Mouse (Mus musculus): Measurements from ENCODE around the gene Ptger1. TPM values are rescaled to one million over a fixed set of nuclear protein-coding genes. Genes with fewer than 3 reads are reported as not detected.

Gene Ptger1
- total and polyA plus RNA-seq, 3 experiments: 3.3 to 7.6 TPM; not detected in 1

DNA sequence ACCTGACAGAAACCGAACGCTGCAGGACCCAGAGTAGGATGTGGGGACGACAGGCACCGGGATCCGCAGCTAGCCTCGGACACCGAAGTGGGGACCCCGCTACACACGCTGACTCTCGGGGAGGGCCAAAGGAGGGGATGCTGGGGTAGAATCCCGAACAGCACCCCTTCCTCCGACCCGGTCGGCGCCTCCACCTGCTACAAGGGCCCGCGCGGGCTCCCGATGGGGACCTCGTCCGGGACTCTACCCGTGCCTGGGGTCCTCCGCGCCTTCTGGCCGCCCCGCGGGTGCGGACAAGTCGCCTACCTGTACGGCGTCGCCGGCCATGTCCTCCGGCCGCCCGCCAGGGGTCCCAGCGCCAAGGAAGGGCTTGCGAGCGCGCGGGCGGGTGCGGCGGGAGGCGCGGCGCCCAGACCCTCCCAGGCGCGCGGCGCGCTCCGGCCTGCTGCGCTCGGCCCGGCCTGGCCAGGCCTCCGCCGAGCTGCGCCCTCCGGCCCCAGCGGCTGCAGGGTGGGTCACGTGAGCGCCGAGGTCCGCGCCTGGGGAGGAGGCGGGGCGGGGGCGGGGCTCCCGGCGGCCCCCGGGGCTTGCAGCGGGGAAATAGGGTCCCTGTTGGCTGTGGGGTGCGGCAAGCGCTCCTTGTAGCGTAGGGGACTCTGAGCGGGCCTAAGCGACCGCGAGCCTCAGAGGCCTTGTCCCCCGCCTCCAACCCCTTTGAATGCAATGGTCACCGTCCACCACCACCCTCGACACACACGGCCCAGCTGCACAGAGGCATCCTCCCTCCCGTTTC, 32.4 kb downstream of the Ptger1 start, which contains the start of gene Pkn1:
TSS of gene Pkn1 (minus strand) at position 519 of the 793 bp plus-strand sequence.
- H3K79me2 ChIP-seq (replicated peaks; ENCODE audit: control insufficient read depth, extremely low read depth, insufficient read depth, poor library complexity, severe bottlenecking): peaks cover 27% of the 10 kb centered on the region
- H3K9ac ChIP-seq (ENCODE audit: insufficient read depth, low read depth): peak within 1 kb of the TSS; percentile 85
- dilution Hi-C loops (cut with MboI; ENCODE audit: extremely low pct_ligation_motif_present, extremely low pct_unique_long_range_greater_than_20kb, low sequenced_read_pairs): no loop called here
- peaks cover 0 to 25% of the 10 kb centered on the region in 2 experiments for H3K36me3 ChIP-seq (replicated peaks in 1 of 2; ENCODE audit: control insufficient read depth in 1 of 2, insufficient read depth in 1 of 2, low read length in 1 of 2)
- in situ Hi-C loops (cut with MboI; ENCODE audit: low pct_ligation_motif_present, low pct_unique_long_range_greater_than_20kb, low sequenced_read_pairs): no loop called here
- DNase-seq (ENCODE audit: extremely low read depth): peak; percentile 60
- H3K4me3 ChIP-seq (replicated peaks in 1 of 3; ENCODE audit: low read depth in 2 of 3, low read length in 2 of 3, poor library complexity in 1 of 3): peak within 1 kb of the TSS; percentile 72 to 94 (median 84)
- peak within 1 kb of the TSS; percentile 64 for H3K4me2 ChIP-seq (ENCODE audit: insufficient read depth, low read depth, poor library complexity, severe bottlenecking)
- peak within 1 kb of the TSS; percentile 69 for H3K27ac ChIP-seq (ENCODE audit: insufficient read depth, low read depth)
- no peaks in the 10 kb centered on the region for H3K27me3 ChIP-seq (replicated peaks)
- TF ChIP-seq NELFE (IDR thresholded peaks at IDR 0.05; ENCODE audit: low read depth, low read length): peak; percentile 70
- peak; percentile 88 for TF ChIP-seq USF1 (IDR thresholded peaks at IDR 0.05; ENCODE audit: low read depth, low read length)
- 0 out of 2 replicates have a peak, but pooled peaks have one; percentile 1 for TF ChIP-seq TCF12 (IDR thresholded peaks at IDR 0.05; ENCODE audit: low read depth, low read length)
- TF ChIP-seq MXI1 (IDR thresholded peaks at IDR 0.05; ENCODE audit: low read depth, low read length): no peak; the same call in 1 of the 2 replicates
- peak; percentile 70 for TF ChIP-seq POLR2A (IDR thresholded peaks at IDR 0.05; ENCODE audit: low read depth, low read length)
- no peak for TF ChIP-seq ZMIZ1 (IDR thresholded peaks at IDR 0.05; ENCODE audit: low read depth, low read length)
- 0 out of 2 replicates have a peak, but pooled peaks have one; percentile 45 for TF ChIP-seq NRF1 (IDR thresholded peaks at IDR 0.05; ENCODE audit: low read depth, low read length)
- TF ChIP-seq SIN3A (IDR thresholded peaks at IDR 0.05; ENCODE audit: low read length): 0 out of 2 replicates have a peak, but pooled peaks have one; percentile 23
- TF ChIP-seq BHLHE40 (IDR thresholded peaks at IDR 0.05; ENCODE audit: low read depth, low read length): peak; percentile 91
- no peak for TF ChIP-seq POLR2AphosphoS2 (IDR thresholded peaks at IDR 0.05; ENCODE audit: low read depth, low read length)
- no peak for TF ChIP-seq ETS1 (conservative IDR thresholded peaks at IDR 0.05; ENCODE audit: low read depth, low read length)
- TF ChIP-seq MAZ (IDR thresholded peaks at IDR 0.05; ENCODE audit: low read depth, low read length): no peak; the same call in 1 of the 2 replicates
- TF ChIP-seq ZKSCAN1 (IDR thresholded peaks at IDR 0.05; ENCODE audit: borderline replicate concordance, low read depth, low read length): no peak
- peaks cover 6% of the 10 kb centered on the region for H3K9me3 ChIP-seq (replicated peaks; ENCODE audit: low read length)
- H3K4me1 ChIP-seq (ENCODE audit: control insufficient read depth in 1 of 2, insufficient read depth in 2 of 2): peaks cover 25 to 49% of the 10 kb centered on the region in 2 experiments

GRCm38 (mm10) chr8:83699566-83699965, 33.1 kb downstream of the Ptger1 start:
- peak overlapping the region; percentile 46 for H3K4me2 ChIP-seq (ENCODE audit: insufficient read depth, low read depth, poor library complexity, severe bottlenecking)
- H3K4me1 ChIP-seq (ENCODE audit: control insufficient read depth in 1 of 2, insufficient read depth in 2 of 2): peaks cover 22 to 42% of the 10 kb centered on the region in 2 experiments
- H3K27ac ChIP-seq (ENCODE audit: insufficient read depth, low read depth): peak overlapping the region; percentile 69
- peaks cover 0 to 20% of the 10 kb centered on the region in 2 experiments for H3K36me3 ChIP-seq (replicated peaks in 1 of 2; ENCODE audit: control insufficient read depth in 1 of 2, insufficient read depth in 1 of 2, low read length in 1 of 2)
- H3K9me3 ChIP-seq (replicated peaks; ENCODE audit: low read length): peaks cover 6% of the 10 kb centered on the region
- in situ Hi-C loops (cut with MboI; ENCODE audit: low pct_ligation_motif_present, low pct_unique_long_range_greater_than_20kb, low sequenced_read_pairs): no loop called here
- dilution Hi-C loops (cut with MboI; ENCODE audit: extremely low pct_ligation_motif_present, extremely low pct_unique_long_range_greater_than_20kb, low sequenced_read_pairs): no loop called here
- peaks cover 22% of the 10 kb centered on the region for H3K79me2 ChIP-seq (replicated peaks; ENCODE audit: control insufficient read depth, extremely low read depth, insufficient read depth, poor library complexity, severe bottlenecking)
- DNase-seq (ENCODE audit: extremely low read depth): peak; percentile 68
- peak overlapping the region; percentile 85 for H3K9ac ChIP-seq (ENCODE audit: insufficient read depth, low read depth)
- peak overlapping the region; percentile 71 to 94 (median 72) for H3K4me3 ChIP-seq (replicated peaks in 1 of 3; ENCODE audit: low read depth in 2 of 3, low read length in 2 of 3, poor library complexity in 1 of 3)
- no peaks in the 10 kb centered on the region for H3K27me3 ChIP-seq (replicated peaks)
- no peak; the same call in 1 of the 2 replicates for TF ChIP-seq NELFE (IDR thresholded peaks at IDR 0.05; ENCODE audit: low read depth, low read length)
- 0 out of 2 replicates have a peak, but pooled peaks have one; percentile 9 for TF ChIP-seq MXI1 (IDR thresholded peaks at IDR 0.05; ENCODE audit: low read depth, low read length)
- peak; percentile 59 for TF ChIP-seq USF1 (IDR thresholded peaks at IDR 0.05; ENCODE audit: low read depth, low read length)
- TF ChIP-seq CHD1 (IDR thresholded peaks at IDR 0.05; ENCODE audit: low read depth, low read length): no peak; the same call in 1 of the 2 replicates
- TF ChIP-seq ZC3H11A (IDR thresholded peaks at IDR 0.05; ENCODE audit: low read depth, low read length): no peak
- TF ChIP-seq KAT2A (IDR thresholded peaks at IDR 0.05; ENCODE audit: insufficient replicate concordance, low read length): no peak
- TF ChIP-seq ETS1 (conservative IDR thresholded peaks at IDR 0.05; ENCODE audit: low read depth, low read length): 0 out of 2 replicates have a peak, but pooled peaks have one; percentile 21
- no peak for TF ChIP-seq EP300 (IDR thresholded peaks at IDR 0.05; ENCODE audit: low read length)
- TF ChIP-seq TCF12 (IDR thresholded peaks at IDR 0.05; ENCODE audit: low read depth, low read length): 0 out of 2 replicates have a peak, but pooled peaks have one; percentile 37
- TF ChIP-seq BHLHE40 (IDR thresholded peaks at IDR 0.05; ENCODE audit: low read depth, low read length): peak; percentile 75
- TF ChIP-seq CTCF (conservative IDR thresholded peaks at IDR 0.05 in 1 of 2, IDR thresholded peaks at IDR 0.05 in 1 of 2; ENCODE audit: low read depth in 2 of 2, low read length in 2 of 2): no peak
- peak; percentile 18; the same call in 1 of the 2 replicates for TF ChIP-seq MYC (IDR thresholded peaks at IDR 0.05; ENCODE audit: low read depth, low read length)
- TF ChIP-seq HCFC1 (IDR thresholded peaks at IDR 0.05; ENCODE audit: low read depth, low read length): no peak; the same call in 1 of the 2 replicates
- TF ChIP-seq NRF1 (IDR thresholded peaks at IDR 0.05; ENCODE audit: low read depth, low read length): no peak
- TF ChIP-seq ELF1 (IDR thresholded peaks at IDR 0.05; ENCODE audit: low read depth, low read length): peak; percentile 79
- TF ChIP-seq CHD2 (IDR thresholded peaks at IDR 0.05; ENCODE audit: low read length): no peak
- peak; percentile 76; the same call in 1 of the 2 replicates for TF ChIP-seq TBP (conservative IDR thresholded peaks at IDR 0.05; ENCODE audit: low read depth, low read length)
- TF ChIP-seq SMC3 (IDR thresholded peaks at IDR 0.05; ENCODE audit: low read depth, low read length): no peak

Data from CH12.LX (cell line).